Mouse (Mus musculus) stomach, postnatal 0 days (tissue): ENCODE results near the gene Usp9x. TPM values are rescaled to one million over a fixed set of nuclear protein-coding genes. Genes with fewer than 3 reads are reported as not detected.

Experiments used
- ATAC-seq: fragments of 200-750 bp; cut with Nextera tagmentation; 2 replicates; pipeline ENCODE4 v1.8.0; 2017; ENCODE audit not compliant: low FRiP score, low TSS enrichment
- DNase-seq: peaks from one replicate; pipeline ENCODE4 v3.0.0-alpha.2; 2016; ENCODE audit warnings: low spot score
- H3K27ac ChIP-seq: fragments of 300-500 bp; sonication (generic); replicated peaks from 2 replicates; pipeline ENCODE4 v1.5.1; 2014; ENCODE audit warnings: mild to moderate bottlenecking, control low read depth
- H3K27me3 ChIP-seq: fragments of 300-500 bp; sonication (generic); 2 replicates; pipeline ENCODE4 v1.6.1; 2014; ENCODE audit warnings: low read length; ENCODE audit not compliant: control insufficient read depth, insufficient read depth
- H3K36me3 ChIP-seq: fragments of 300-500 bp; sonication (generic); 2 replicates; pipeline ENCODE4 v1.6.1; 2014; ENCODE audit warnings: low read length, mixed read lengths; ENCODE audit not compliant: control insufficient read depth, insufficient read depth
- H3K4me1 ChIP-seq: fragments of 300-500 bp; sonication (generic); replicated peaks from 2 replicates; pipeline ENCODE4 v1.6.1; 2014; ENCODE audit warnings: antibody characterized with exemption; ENCODE audit not compliant: control insufficient read depth, insufficient read depth
- H3K4me2 ChIP-seq: fragments of 300-500 bp; sonication (generic); replicated peaks from 2 replicates; pipeline ENCODE4 v1.6.1; 2014; ENCODE audit warnings: low read depth, mild to moderate bottlenecking, control low read depth, moderate library complexity
- H3K4me3 ChIP-seq: fragments of 300-500 bp; sonication (generic); 2 replicates; pipeline ENCODE4 v1.5.1; 2014; ENCODE audit warnings: low read depth, low read length, control low read depth
- H3K9ac ChIP-seq: fragments of 300-500 bp; sonication (generic); 2 replicates; pipeline ENCODE4 v1.6.1; 2014; ENCODE audit warnings: mild to moderate bottlenecking, low read length, control low read depth, mixed read lengths
- H3K9me3 ChIP-seq: fragments of 300-500 bp; sonication (generic); 2 replicates; pipeline ENCODE4 v1.6.1; 2016; ENCODE audit warnings: low read length; ENCODE audit not compliant: control insufficient read depth
- CTCF ChIP-seq: IDR thresholded peaks from 2 replicates; pipeline ENCODE4 v1.5.1; 2016; ENCODE audit warnings: antibody characterized with exemption, low read depth, mild to moderate bottlenecking, moderate library complexity
- EP300 ChIP-seq: optimal IDR thresholded peaks from 2 replicates; pipeline ENCODE3; 2016; ENCODE audit warnings: antibody characterized with exemption
- WGBS: fragments of 180-500 bp; shearing (Covaris S2); extraction: QIAGEN DNeasy Blood & Tissue Kit; methylation state at CpG from one replicate; pipeline ENCODE4 v1.1.7; 2014; 5-methylcytosine and 5-hydroxymethylcytosine counted together
- polyA plus RNA-seq: library from polyadenylated mRNA; unstranded; fragments of >200 nt; fragmentation: Nextera tagmentation; extraction: Ambion mirVana; gene quantifications from 2 replicates; pipeline ENCODE4 v1.2.1, GENCODE M21; 2015

Usp9x gene
- polyA plus RNA-seq, 1 experiment from 2014 or later = 11.5 TPM

- WGBS = 28% methylated on average over 22 of the region's 23 CpGs
- no peaks in the 10 kb centered on the region for H3K36me3 ChIP-seq
- no peaks in the 10 kb centered on the region for H3K9me3 ChIP-seq
- H3K9ac ChIP-seq = 0 out of 2 replicates have a peak overlapping the region, but pooled peaks have one; percentile 38
- TF ChIP-seq CTCF (peak; percentile 99), EP300 (no peak)
- no peak overlapping the region for H3K27ac ChIP-seq
- peak overlapping the region; percentile 50 for H3K4me2 ChIP-seq
- peak overlapping the region; percentile 28 for H3K4me3 ChIP-seq
- no peaks in the 10 kb centered on the region for H3K27me3 ChIP-seq
- DNase-seq (peak; percentile 88), ATAC-seq (peak; percentile 93)
- no peaks in the 10 kb centered on the region for H3K4me1 ChIP-seq
Observed at GRCm38 (mm10) chrX:13207512-13208341, 136.4 kb downstream of the Usp9x start.

- Histone ChIP-seq H3K4me1 (no peaks in the 10 kb centered on the region), H3K27ac (no peak overlapping the region), H3K4me3 (peak overlapping the region; percentile 28), H3K27me3 (no peaks in the 10 kb centered on the region), H3K36me3 (no peaks in the 10 kb centered on the region), H3K9me3 (no peaks in the 10 kb centered on the region), H3K9ac (peak overlapping the region; percentile 38; the same call in 1 of the 2 replicates), H3K4me2 (peak overlapping the region; percentile 50)
- no peak for ATAC-seq
- no peak for DNase-seq
- WGBS = 26% methylated on average over 6 of the region's 6 CpGs
- no peak for TF ChIP-seq EP300
- TF ChIP-seq CTCF = no peak
Observed at GRCm38 (mm10) chrX:13208404-13208803, 137.1 kb downstream of the Usp9x start.

- ATAC-seq (no peak), DNase-seq (no peak)
- Histone ChIP-seq H3K36me3 (no peaks in the 10 kb centered on the region), H3K9ac (no peak overlapping the region), H3K9me3 (no peaks in the 10 kb centered on the region), H3K4me1 (no peaks in the 10 kb centered on the region), H3K4me3 (no peak overlapping the region), H3K27ac (no peak overlapping the region), H3K27me3 (no peaks in the 10 kb centered on the region), H3K4me2 (no peak overlapping the region)
- WGBS = 67% methylated on average over 1 of the region's 1 CpGs
- TF ChIP-seq CTCF (peak; percentile 51), EP300 (no peak)
Observed at GRCm38 (mm10) chrX:13214275-13214674, 143.0 kb downstream of the Usp9x start.

Other genes with a start within 250 kb of the Usp9x start
- 73.9 and 74.3 TPM in 2 replicates for gene Ddx3x, start 209.5 kb downstream of the Usp9x start, polyA plus RNA-seq